Mouse (Mus musculus): ENCODE data around the gene Slc25a24. TPM values are rescaled to one million over a fixed set of nuclear protein-coding genes. Genes with fewer than 3 reads are reported as not detected.

Gene Slc25a24
- polyA plus RNA-seq, 1 experiment from 2014 or later = 34.0 TPM

GRCm38 (mm10) chr3:109157481-109157880 is 34.5 kb downstream of the Slc25a24 start:
- 70% methylated on average over 3 of the region's 3 CpGs for WGBS
- Histone ChIP-seq H3K4me3 (ENCODE audit: low read length) (no peak overlapping the region), H3K9ac (ENCODE audit: low read depth, low read length) (no peak overlapping the region), H3K4me2 (ENCODE audit: low read depth, low read length) (no peak overlapping the region), H3K9me3 (ENCODE audit: control insufficient read depth, low read length) (no peaks in the 10 kb centered on the region), H3K4me1 (ENCODE audit: control insufficient read depth, insufficient read depth, low read length) (no peaks in the 10 kb centered on the region), H3K27me3 (replicated peaks; ENCODE audit: control insufficient read depth, insufficient read depth, low read length) (no peaks in the 10 kb centered on the region), H3K27ac (ENCODE audit: low read length) (no peak overlapping the region), H3K36me3 (ENCODE audit: control insufficient read depth, insufficient read depth, low read length) (no peaks in the 10 kb centered on the region; the same call in 1 of the 2 replicates)
- no peak for ATAC-seq

DNA sequence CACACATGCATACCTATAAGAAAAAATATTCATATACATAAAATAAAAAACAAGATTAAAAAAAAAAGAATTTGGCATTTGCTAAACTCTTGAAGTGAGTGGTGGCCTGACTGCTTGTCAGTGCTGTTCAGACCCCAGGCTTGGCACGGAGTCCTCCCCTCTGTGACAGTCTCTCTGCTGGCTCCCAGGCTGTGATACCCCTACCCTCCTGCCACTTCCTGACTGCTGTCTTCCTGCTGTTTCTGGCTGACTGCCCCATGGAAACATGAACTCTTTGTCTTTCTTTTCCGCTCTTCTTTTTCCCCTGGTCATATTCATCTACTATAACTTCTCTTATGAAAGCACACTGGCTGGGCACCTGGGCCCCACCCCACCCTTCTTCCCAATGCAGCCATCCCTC is 41.1 kb downstream of the Slc25a24 start:
- Histone ChIP-seq H3K4me3 (ENCODE audit: low read length) (no peak overlapping the region), H3K9ac (ENCODE audit: low read depth, low read length) (no peak overlapping the region), H3K9me3 (ENCODE audit: control insufficient read depth, low read length) (no peaks in the 10 kb centered on the region), H3K27me3 (replicated peaks; ENCODE audit: control insufficient read depth, insufficient read depth, low read length) (no peaks in the 10 kb centered on the region), H3K4me1 (ENCODE audit: control insufficient read depth, insufficient read depth, low read length) (no peaks in the 10 kb centered on the region), H3K27ac (ENCODE audit: low read length) (no peak overlapping the region), H3K36me3 (ENCODE audit: control insufficient read depth, insufficient read depth, low read length) (peaks cover 3% of the 10 kb centered on the region; the same call in 1 of the 2 replicates), H3K4me2 (ENCODE audit: low read depth, low read length) (no peak overlapping the region)
- ATAC-seq = no peak
- WGBS = 87% methylated on average over 2 of the region's 2 CpGs

DNA sequence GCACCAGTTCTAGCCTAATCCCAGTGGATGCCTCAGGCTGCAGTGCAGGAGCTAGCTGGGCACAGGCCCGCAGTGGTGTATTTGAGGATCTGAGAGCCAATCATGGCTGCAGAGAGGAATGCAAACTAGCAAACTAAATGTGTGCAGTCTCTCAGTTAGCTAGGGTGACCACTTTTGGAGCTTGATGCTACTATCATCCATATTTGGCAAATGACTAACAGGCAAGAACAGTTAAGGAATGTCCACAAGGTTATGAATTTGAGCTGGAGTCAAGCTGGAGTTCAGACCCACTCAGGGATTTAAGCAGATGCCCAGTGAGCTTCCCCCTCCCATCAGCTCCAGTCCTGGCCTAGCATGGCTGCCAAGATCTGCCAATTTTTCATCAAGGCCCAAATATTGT is 41.7 kb downstream of the Slc25a24 start:
- H3K27ac ChIP-seq (ENCODE audit: low read length) = no peak overlapping the region
- H3K4me1 ChIP-seq (ENCODE audit: control insufficient read depth, insufficient read depth, low read length) = no peaks in the 10 kb centered on the region
- 89% methylated on average over 1 of the region's 1 CpGs for WGBS
- no peaks in the 10 kb centered on the region for H3K9me3 ChIP-seq (ENCODE audit: control insufficient read depth, low read length)
- no peaks in the 10 kb centered on the region for H3K27me3 ChIP-seq (replicated peaks; ENCODE audit: control insufficient read depth, insufficient read depth, low read length)
- H3K4me2 ChIP-seq (ENCODE audit: low read depth, low read length) = no peak overlapping the region
- no peak for ATAC-seq
- 0 out of 2 replicates have a peak, but pooled peaks cover 3% of the 10 kb centered on the region for H3K36me3 ChIP-seq (ENCODE audit: control insufficient read depth, insufficient read depth, low read length)
- no peak overlapping the region for H3K9ac ChIP-seq (ENCODE audit: low read depth, low read length)
- no peak overlapping the region for H3K4me3 ChIP-seq (ENCODE audit: low read length)

DNA sequence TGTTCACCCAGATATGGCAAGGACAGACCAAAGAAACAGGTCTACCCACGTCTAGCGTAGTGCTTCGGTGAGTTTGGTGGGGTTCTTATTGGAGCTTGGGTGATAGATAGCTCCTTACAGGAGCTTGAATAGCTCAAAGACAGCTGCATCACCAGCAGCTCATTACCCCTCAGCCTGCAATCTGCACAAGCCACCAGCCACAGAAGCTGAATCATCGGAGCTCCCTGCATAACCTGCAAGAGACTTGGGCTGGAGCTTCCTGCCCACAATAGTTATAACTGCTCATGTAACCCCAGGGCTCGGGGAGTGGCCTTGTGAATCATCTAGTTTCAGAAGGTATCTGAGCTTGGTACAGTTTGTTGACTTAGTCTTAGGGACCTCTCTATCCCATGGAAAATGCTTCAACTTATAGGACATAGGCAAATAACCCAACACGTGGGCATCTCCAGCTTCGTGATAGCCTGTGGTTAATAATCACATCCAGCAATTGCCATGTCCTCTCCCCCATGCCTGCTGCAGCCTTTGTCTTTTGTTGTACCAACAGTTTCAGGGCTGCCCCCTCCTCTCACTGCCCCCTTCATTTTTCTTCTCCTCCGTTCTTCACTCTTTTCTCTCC is 42.4 kb downstream of the Slc25a24 start:
- WGBS = 80% methylated on average over 8 of the region's 8 CpGs
- no peak for ATAC-seq
- Histone ChIP-seq H3K36me3 (ENCODE audit: control insufficient read depth, insufficient read depth, low read length) (0 out of 2 replicates have a peak, but pooled peaks cover 3% of the 10 kb centered on the region), H3K4me2 (ENCODE audit: low read depth, low read length) (no peak overlapping the region), H3K9ac (ENCODE audit: low read depth, low read length) (no peak overlapping the region), H3K4me3 (ENCODE audit: low read length) (no peak overlapping the region), H3K4me1 (ENCODE audit: control insufficient read depth, insufficient read depth, low read length) (no peaks in the 10 kb centered on the region), H3K9me3 (ENCODE audit: control insufficient read depth, low read length) (no peaks in the 10 kb centered on the region), H3K27me3 (replicated peaks; ENCODE audit: control insufficient read depth, insufficient read depth, low read length) (no peaks in the 10 kb centered on the region), H3K27ac (ENCODE audit: low read length) (no peak overlapping the region)

- no peak overlapping the region for H3K4me2 ChIP-seq (ENCODE audit: low read depth, low read length)
- H3K4me3 ChIP-seq (ENCODE audit: low read length) = no peak overlapping the region
- no peak overlapping the region for H3K9ac ChIP-seq (ENCODE audit: low read depth, low read length)
- H3K9me3 ChIP-seq (ENCODE audit: control insufficient read depth, low read length) = no peaks in the 10 kb centered on the region
- WGBS = 89% methylated on average over 2 of the region's 2 CpGs
- H3K27ac ChIP-seq (ENCODE audit: low read length) = no peak overlapping the region
- H3K27me3 ChIP-seq (replicated peaks; ENCODE audit: control insufficient read depth, insufficient read depth, low read length) = no peaks in the 10 kb centered on the region
- 0 out of 2 replicates have a peak, but pooled peaks cover 3% of the 10 kb centered on the region for H3K36me3 ChIP-seq (ENCODE audit: control insufficient read depth, insufficient read depth, low read length)
- ATAC-seq = no peak
- H3K4me1 ChIP-seq (ENCODE audit: control insufficient read depth, insufficient read depth, low read length) = no peaks in the 10 kb centered on the region
These were observed 46.2 kb downstream of the Slc25a24 start for GRCm38 (mm10) chr3:109169121-109169520.

DNA sequence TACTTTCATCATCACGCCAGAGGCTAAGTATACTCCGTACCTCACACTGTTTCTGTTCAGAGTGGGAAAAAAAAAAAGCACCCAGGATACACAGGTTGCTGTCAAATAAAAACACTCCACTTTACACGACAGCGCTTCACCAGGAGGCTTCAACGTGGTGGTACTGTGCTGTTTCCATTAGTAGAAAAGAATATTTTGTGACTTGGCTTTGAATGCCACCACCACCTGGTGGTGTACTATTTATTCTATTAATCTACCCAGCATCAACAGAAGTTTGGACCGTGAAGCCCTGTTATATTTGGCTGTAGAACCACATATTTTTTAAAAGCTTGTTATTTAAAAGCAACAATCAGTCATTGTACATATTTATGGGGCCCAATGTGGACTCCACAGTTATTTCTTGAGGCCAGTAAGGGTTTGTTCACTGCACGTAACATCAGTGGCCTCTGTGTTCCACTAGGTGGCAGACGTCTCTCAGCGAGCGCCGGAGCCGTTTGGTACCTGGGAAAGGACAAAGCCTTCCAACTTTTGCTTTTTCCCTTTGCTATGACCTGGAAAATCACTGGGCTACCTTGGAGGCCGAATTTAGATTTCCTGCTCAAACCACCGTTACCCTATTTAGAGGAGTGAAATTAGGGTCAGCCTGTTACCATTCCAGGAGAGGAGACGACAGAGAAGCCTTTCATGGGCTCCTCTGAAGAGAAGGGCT is 48.3 kb downstream of the Slc25a24 start:
- H3K4me1 ChIP-seq (ENCODE audit: control insufficient read depth, insufficient read depth, low read length) = no peaks in the 10 kb centered on the region
- H3K36me3 ChIP-seq (ENCODE audit: control insufficient read depth, insufficient read depth, low read length) = 0 out of 2 replicates have a peak, but pooled peaks cover 3% of the 10 kb centered on the region
- WGBS = 26% methylated on average over 15 of the region's 15 CpGs
- H3K9ac ChIP-seq (ENCODE audit: low read depth, low read length) = no peak overlapping the region
- H3K4me2 ChIP-seq (ENCODE audit: low read depth, low read length) = no peak overlapping the region
- no peaks in the 10 kb centered on the region for H3K9me3 ChIP-seq (ENCODE audit: control insufficient read depth, low read length)
- peak; percentile 78 for ATAC-seq
- no peak overlapping the region for H3K27ac ChIP-seq (ENCODE audit: low read length)
- no peaks in the 10 kb centered on the region for H3K27me3 ChIP-seq (replicated peaks; ENCODE audit: control insufficient read depth, insufficient read depth, low read length)
- no peak overlapping the region for H3K4me3 ChIP-seq (ENCODE audit: low read length)

DNA sequence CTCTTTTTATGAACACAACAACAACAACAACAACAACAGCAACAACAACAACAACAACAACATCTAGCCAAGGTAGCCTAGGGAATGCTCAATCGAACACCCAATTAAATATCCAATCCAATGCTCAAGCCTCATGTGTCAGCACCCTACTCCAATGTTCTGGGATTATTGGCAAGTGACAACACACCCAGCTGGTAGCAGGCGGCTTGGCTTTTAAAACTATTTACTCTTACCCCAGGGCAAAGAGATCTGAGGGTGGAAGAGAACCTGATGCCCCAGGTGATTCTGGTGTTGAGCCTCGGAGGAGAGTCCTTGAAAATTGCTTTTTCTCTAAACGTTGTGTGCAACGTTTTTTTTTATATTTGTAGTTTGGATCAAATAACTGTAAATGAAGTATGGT is 51.4 kb downstream of the Slc25a24 start:
- Histone ChIP-seq H3K4me2 (ENCODE audit: low read depth, low read length) (no peak overlapping the region), H3K4me1 (ENCODE audit: control insufficient read depth, insufficient read depth, low read length) (no peaks in the 10 kb centered on the region), H3K27ac (ENCODE audit: low read length) (no peak overlapping the region), H3K9ac (ENCODE audit: low read depth, low read length) (no peak overlapping the region), H3K27me3 (replicated peaks; ENCODE audit: control insufficient read depth, insufficient read depth, low read length) (no peaks in the 10 kb centered on the region), H3K36me3 (ENCODE audit: control insufficient read depth, insufficient read depth, low read length) (no peaks in the 10 kb centered on the region), H3K9me3 (ENCODE audit: control insufficient read depth, low read length) (no peaks in the 10 kb centered on the region), H3K4me3 (ENCODE audit: low read length) (no peak overlapping the region)
- ATAC-seq = no peak
- WGBS = 70% methylated on average over 5 of the region's 5 CpGs

- no peak for ATAC-seq
- no peak overlapping the region for H3K4me3 ChIP-seq (ENCODE audit: low read length)
- no peak overlapping the region for H3K27ac ChIP-seq (ENCODE audit: low read length)
- H3K36me3 ChIP-seq (ENCODE audit: control insufficient read depth, insufficient read depth, low read length) = no peaks in the 10 kb centered on the region
- H3K9me3 ChIP-seq (ENCODE audit: control insufficient read depth, low read length) = no peaks in the 10 kb centered on the region
- no peaks in the 10 kb centered on the region for H3K27me3 ChIP-seq (replicated peaks; ENCODE audit: control insufficient read depth, insufficient read depth, low read length)
- H3K9ac ChIP-seq (ENCODE audit: low read depth, low read length) = no peak overlapping the region
- no peaks in the 10 kb centered on the region for H3K4me1 ChIP-seq (ENCODE audit: control insufficient read depth, insufficient read depth, low read length)
- 48% methylated on average over 6 of the region's 6 CpGs for WGBS
- no peak overlapping the region for H3K4me2 ChIP-seq (ENCODE audit: low read depth, low read length)
These were observed 55.8 kb downstream of the Slc25a24 start for GRCm38 (mm10) chr3:109178705-109179104.

- no peak for ATAC-seq
- no peaks in the 10 kb centered on the region for H3K9me3 ChIP-seq (ENCODE audit: control insufficient read depth, low read length)
- no peak overlapping the region for H3K4me2 ChIP-seq (ENCODE audit: low read depth, low read length)
- no peak overlapping the region for H3K27ac ChIP-seq (ENCODE audit: low read length)
- H3K4me3 ChIP-seq (ENCODE audit: low read length) = no peak overlapping the region
- H3K36me3 ChIP-seq (ENCODE audit: control insufficient read depth, insufficient read depth, low read length) = no peaks in the 10 kb centered on the region
- no peak overlapping the region for H3K9ac ChIP-seq (ENCODE audit: low read depth, low read length)
- H3K27me3 ChIP-seq (replicated peaks; ENCODE audit: control insufficient read depth, insufficient read depth, low read length) = no peaks in the 10 kb centered on the region
- 79% methylated on average over 6 of the region's 6 CpGs for whole genome bisulfite sequencing
- H3K4me1 ChIP-seq (ENCODE audit: control insufficient read depth, insufficient read depth, low read length) = no peaks in the 10 kb centered on the region
These were observed 56.7 kb downstream of the Slc25a24 start for GRCm38 (mm10) chr3:109179528-109180076.

Data from intestine, embryonic 16.5 days (tissue).